Mouse (Mus musculus) midbrain, postnatal 0 days (tissue): ENCODE results near the gene Carmil2. TPM values are rescaled to one million over a fixed set of nuclear protein-coding genes. Genes with fewer than 3 reads are reported as not detected.
A peak's percentile ranks its signal among the peaks of the same experiment; 100 is the strongest.

Experiments
- ATAC-seq: fragments of 200-750 bp; cut with Nextera tagmentation; 2 replicates; pipeline ENCODE4 v1.8.0; 2017; ENCODE audit warnings: moderate number of reproducible peaks, mild to moderate bottlenecking, moderate TSS enrichment, moderate library complexity; ENCODE audit not compliant: low FRiP score
- DNase-seq: peaks from one replicate; pipeline ENCODE4 v3.0.0-alpha.2; 2015; ENCODE audit warnings: low spot score
- H3K27ac ChIP-seq: fragments of 300-500 bp; sonication (generic); 2 replicates; pipeline ENCODE4 v1.5.1; 2014; ENCODE audit warnings: low read depth, mild to moderate bottlenecking, low read length, mixed read lengths
- H3K27me3 ChIP-seq: fragments of 300-500 bp; sonication (generic); 2 replicates; pipeline ENCODE4 v1.6.1; 2014; ENCODE audit warnings: low read length, control low read depth, mixed read lengths; ENCODE audit not compliant: insufficient read depth
- H3K36me3 ChIP-seq: fragments of 300-500 bp; sonication (generic); 2 replicates; pipeline ENCODE4 v1.6.1; 2014; ENCODE audit warnings: low read length, control low read depth, mixed read lengths; ENCODE audit not compliant: insufficient read depth
- H3K4me1 ChIP-seq: fragments of 300-500 bp; sonication (generic); 2 replicates; pipeline ENCODE4 v1.6.1; 2014; ENCODE audit warnings: mild to moderate bottlenecking, control low read depth, antibody characterized with exemption, low read length, mixed read lengths; ENCODE audit not compliant: insufficient read depth
- H3K4me2 ChIP-seq: fragments of 300-500 bp; sonication (generic); 2 replicates; pipeline ENCODE4 v1.6.1; 2014; ENCODE audit warnings: low read depth, mild to moderate bottlenecking, low read length, mixed read lengths; ENCODE audit not compliant: poor library complexity, severe bottlenecking
- H3K4me3 ChIP-seq: fragments of 300-500 bp; sonication (generic); 2 replicates; pipeline ENCODE4 v1.5.1; 2014; ENCODE audit warnings: low read depth, mild to moderate bottlenecking, low read length, moderate library complexity
- H3K9ac ChIP-seq: fragments of 300-500 bp; sonication (generic); replicated peaks from 2 replicates; pipeline ENCODE4 v1.6.1; 2014; ENCODE audit warnings: mild to moderate bottlenecking, low read length, moderate library complexity, mixed read lengths; ENCODE audit not compliant: poor library complexity, severe bottlenecking
- H3K9me3 ChIP-seq: fragments of 300-500 bp; sonication (generic); 2 replicates; pipeline ENCODE4 v1.6.1; 2016; ENCODE audit warnings: low read length, control low read depth
- CTCF ChIP-seq: IDR thresholded peaks from 2 replicates; pipeline ENCODE4 v1.5.1; 2016; ENCODE audit warnings: antibody characterized with exemption, mild to moderate bottlenecking
- WGBS: fragments of 180-500 bp; shearing (Covaris S2); extraction: QIAGEN DNeasy Blood & Tissue Kit; methylation state at CpG from one replicate; pipeline ENCODE4 v1.1.7; 2014; 5-methylcytosine and 5-hydroxymethylcytosine counted together
- polyA plus RNA-seq: library from polyadenylated mRNA; unstranded; fragments of >200 nt; fragmentation: Nextera tagmentation; extraction: Ambion mirVana; gene quantifications from 2 replicates; pipeline ENCODE4 v1.2.1, GENCODE M21; 2015
- total RNA-seq: library from RNA; depleted of rRNA; stranded (reverse); fragments of >200 nt; gene quantifications from 2 replicates; pipeline ENCODE4 v1.2.3, GENCODE M21; 2014

Carmil2 gene
- total and polyA plus RNA-seq, 2 experiments from 2014 or later, result 5.4 to 35.1 TPM

GRCm38 (mm10) chr8:105645205-105645604, 40.9 kb upstream of the Carmil2 start:
- WGBS, result 100% methylated on average over 1 of the region's 1 CpGs

GRCm38 (mm10) chr8:105648929-105649328, 37.1 kb upstream of the Carmil2 start:
- Histone ChIP-seq H3K27ac (no peak overlapping the region), H3K27me3 (no peaks in the 10 kb centered on the region), H3K9me3 (no peaks in the 10 kb centered on the region), H3K4me1 (no peaks in the 10 kb centered on the region), H3K4me3 (no peak overlapping the region), H3K9ac (no peak overlapping the region), H3K36me3 (0 out of 2 replicates have a peak, but pooled peaks cover 11% of the 10 kb centered on the region), H3K4me2 (no peak overlapping the region)
- WGBS, result 100% methylated on average over 1 of the region's 1 CpGs
- ATAC-seq (no peak), DNase-seq (no peak)
- TF ChIP-seq CTCF, result no peak

More at GRCm38 (mm10) chr8:105645205-105645604, 40.9 kb upstream of the Carmil2 start:
- Histone ChIP-seq H3K36me3 (0 out of 2 replicates have a peak, but pooled peaks cover 6% of the 10 kb centered on the region), H3K4me2 (no peak overlapping the region), H3K9ac (no peak overlapping the region), H3K27me3 (no peaks in the 10 kb centered on the region), H3K4me3 (no peak overlapping the region), H3K27ac (no peak overlapping the region), H3K9me3 (no peaks in the 10 kb centered on the region), H3K4me1 (no peaks in the 10 kb centered on the region)
- ATAC-seq (no peak), DNase-seq (no peak)
- no peak for TF ChIP-seq CTCF

GRCm38 (mm10) chr8:105657641-105658040, 28.4 kb upstream of the Carmil2 start:
- Histone ChIP-seq H3K9me3 (no peaks in the 10 kb centered on the region), H3K27ac (no peak overlapping the region), H3K27me3 (no peaks in the 10 kb centered on the region), H3K4me2 (no peak overlapping the region), H3K36me3 (0 out of 2 replicates have a peak, but pooled peaks cover 5% of the 10 kb centered on the region), H3K9ac (no peak overlapping the region), H3K4me1 (no peaks in the 10 kb centered on the region), H3K4me3 (no peak overlapping the region)
- TF ChIP-seq CTCF, result no peak
- ATAC-seq, result no peak
- DNase-seq, result no peak

GRCm38 (mm10) chr8:105661167-105661566, 24.9 kb upstream of the Carmil2 start:
- Histone ChIP-seq H3K4me1 (no peaks in the 10 kb centered on the region), H3K27me3 (no peaks in the 10 kb centered on the region), H3K9me3 (no peaks in the 10 kb centered on the region), H3K36me3 (peaks cover 16% of the 10 kb centered on the region), H3K4me3 (no peak overlapping the region), H3K27ac (no peak overlapping the region), H3K4me2 (no peak overlapping the region), H3K9ac (no peak overlapping the region)
- WGBS, result 72% methylated on average over 3 of the region's 3 CpGs
- DNase-seq (peak; percentile 53), ATAC-seq (no peak)
- peak; percentile 63 for TF ChIP-seq CTCF

- Histone ChIP-seq H3K4me1 (no peaks in the 10 kb centered on the region), H3K4me2 (no peak overlapping the region), H3K27ac (no peak overlapping the region), H3K27me3 (no peaks in the 10 kb centered on the region), H3K9ac (no peak overlapping the region), H3K9me3 (no peaks in the 10 kb centered on the region), H3K4me3 (no peak overlapping the region), H3K36me3 (peaks cover 66% of the 10 kb centered on the region)
- TF ChIP-seq CTCF, result peak; percentile 53
- WGBS, result 93% methylated on average over 1 of the region's 1 CpGs
- no peak for ATAC-seq
- no peak for DNase-seq
These were observed 8.2 kb upstream of the Carmil2 start for GRCm38 (mm10) chr8:105677891-105678290.

- Histone ChIP-seq H3K4me1 (no peaks in the 10 kb centered on the region), H3K9ac (no peak overlapping the region), H3K27ac (no peak overlapping the region), H3K27me3 (no peaks in the 10 kb centered on the region), H3K4me3 (no peak overlapping the region), H3K36me3 (peaks cover 34% of the 10 kb centered on the region), H3K9me3 (no peaks in the 10 kb centered on the region), H3K4me2 (no peak overlapping the region)
- DNase-seq, result no peak
- no peak for ATAC-seq
- no peak for TF ChIP-seq CTCF
- 86% methylated on average over 7 of the region's 7 CpGs for WGBS
These were observed 749 bp upstream of the Carmil2 start for GRCm38 (mm10) chr8:105685325-105685724.
